Mouse (Mus musculus) WW6 (cell line): ENCODE measurements at regions not wholly inside any gene's neighbourhood (a gene's known extent, or its start where the extent isn't known, plus 50 kb on each side); places are given as distances from the start of the nearest gene placed in this dataset.

Source experiments
- DNase-seq: peaks from one replicate; pipeline ENCODE4 v3.0.0-alpha.2; 2013; ENCODE audit warnings: low read depth, low spot score

GRCm38 (mm10) chrX:57711914-57712313 lies 208.4 kb upstream of the Gpr101 start:
- no peak for DNase-seq

DNA sequence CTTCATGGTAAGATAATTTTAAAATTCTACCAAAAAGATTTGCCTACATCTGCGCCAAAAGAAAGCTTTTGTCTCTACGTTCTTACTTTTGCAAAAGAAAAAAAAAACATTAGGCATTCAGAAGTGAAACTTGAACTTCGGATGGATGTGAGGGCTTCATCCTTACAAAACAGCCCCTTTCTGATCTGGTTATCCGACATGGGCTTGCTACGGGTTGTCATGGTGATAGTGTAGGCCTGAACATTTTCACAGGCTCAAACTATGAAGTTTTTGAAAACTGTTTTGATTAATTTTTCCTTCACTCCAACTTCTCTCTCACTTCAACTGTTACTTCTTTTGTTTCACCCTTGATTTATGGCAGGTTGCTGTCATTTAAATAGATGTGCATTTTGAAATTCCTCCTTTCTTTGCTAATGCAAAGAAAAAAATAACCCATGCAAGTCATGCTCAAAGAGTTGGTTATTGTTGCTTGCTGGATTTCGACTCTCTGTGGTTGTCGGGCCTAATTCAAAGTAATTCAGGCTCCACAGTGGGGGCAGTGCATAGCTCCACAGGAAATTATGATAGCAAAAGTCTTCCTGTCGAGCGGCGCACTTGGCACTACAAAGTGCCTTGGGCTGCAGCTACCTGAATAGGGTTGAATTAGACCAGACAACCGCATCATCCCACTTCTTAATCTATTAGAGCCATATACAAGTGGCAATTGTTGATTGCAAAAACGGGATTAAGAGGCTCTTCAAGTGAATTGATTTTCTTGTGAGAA lies 205.7 kb upstream of the Gpr101 start:
- no peak for DNase-seq

DNA sequence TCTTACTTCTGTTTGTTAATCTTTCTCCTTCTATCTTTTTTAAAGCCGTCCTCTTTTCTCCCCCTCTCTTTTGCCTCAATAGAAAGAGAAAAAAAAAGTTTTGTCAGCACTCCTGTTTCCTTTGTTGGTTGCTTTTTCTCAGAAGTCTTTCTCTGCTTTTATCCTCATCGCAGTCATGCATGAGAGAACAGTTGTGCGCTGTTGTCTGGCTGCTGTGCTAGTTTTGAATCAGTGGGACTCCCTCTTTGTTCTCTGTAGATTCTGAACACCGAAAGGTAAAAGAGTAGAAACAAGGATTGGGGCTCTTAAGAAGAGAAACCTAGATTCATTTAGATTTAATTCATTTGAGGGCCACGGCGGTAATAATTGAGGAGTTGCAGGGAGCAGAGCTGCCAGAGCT lies 204.9 kb upstream of the Gpr101 start:
- no peak for DNase-seq

DNA sequence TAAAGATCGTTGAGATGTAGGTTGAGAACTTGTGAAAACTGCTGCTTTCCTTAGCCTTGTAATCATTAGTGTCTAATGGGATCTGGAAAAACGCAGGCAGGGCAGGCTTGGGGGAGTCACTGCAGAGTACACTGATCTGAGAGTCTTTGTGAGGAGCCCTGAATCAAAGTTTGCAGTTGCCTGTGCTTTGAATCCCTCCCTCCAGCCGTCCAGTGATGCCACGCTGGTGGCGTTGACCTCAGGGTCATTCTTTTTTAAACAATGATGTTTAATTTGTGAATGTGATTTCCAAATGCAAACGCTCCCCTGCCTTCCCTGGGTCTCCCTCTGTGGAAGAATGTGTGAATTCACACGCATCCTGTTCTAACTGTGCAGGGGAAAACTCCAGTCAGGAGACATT lies 204.4 kb upstream of the Gpr101 start:
- DNase-seq, result no peak

DNA sequence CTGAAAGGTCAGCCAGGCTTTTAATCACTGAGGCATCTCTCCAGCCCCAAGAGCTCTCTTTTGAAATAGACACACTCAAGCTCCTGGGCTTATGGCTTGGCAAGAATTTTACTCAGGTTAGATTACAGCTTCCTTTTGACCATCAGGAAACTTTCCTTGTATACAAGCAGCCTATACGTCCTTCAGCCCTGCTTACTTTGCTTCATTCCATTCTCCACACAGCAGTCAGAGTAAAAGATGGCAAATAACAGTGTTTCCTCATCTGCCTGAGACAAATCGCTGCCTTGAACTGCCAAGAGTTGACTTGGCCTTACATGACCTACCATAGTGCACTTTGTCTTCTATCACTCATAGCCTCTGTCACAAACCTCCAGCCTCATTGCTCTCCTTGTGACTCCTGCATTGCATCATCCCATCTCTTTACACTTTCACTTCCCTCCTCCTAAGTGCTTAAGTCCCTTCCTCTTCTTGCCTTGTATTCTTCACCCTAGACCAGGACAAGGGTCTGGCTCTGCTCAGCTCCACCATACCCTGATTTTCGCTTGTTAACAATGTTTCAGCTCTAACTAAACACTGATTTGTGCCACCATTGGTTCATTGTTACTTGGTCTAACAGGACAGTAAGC lies 203.2 kb upstream of the Gpr101 start:
- no peak for DNase-seq

- no peak for DNase-seq
These were observed 188.9 kb upstream of the Gpr101 start for GRCm38 (mm10) chrX:57692506-57692905.

DNA sequence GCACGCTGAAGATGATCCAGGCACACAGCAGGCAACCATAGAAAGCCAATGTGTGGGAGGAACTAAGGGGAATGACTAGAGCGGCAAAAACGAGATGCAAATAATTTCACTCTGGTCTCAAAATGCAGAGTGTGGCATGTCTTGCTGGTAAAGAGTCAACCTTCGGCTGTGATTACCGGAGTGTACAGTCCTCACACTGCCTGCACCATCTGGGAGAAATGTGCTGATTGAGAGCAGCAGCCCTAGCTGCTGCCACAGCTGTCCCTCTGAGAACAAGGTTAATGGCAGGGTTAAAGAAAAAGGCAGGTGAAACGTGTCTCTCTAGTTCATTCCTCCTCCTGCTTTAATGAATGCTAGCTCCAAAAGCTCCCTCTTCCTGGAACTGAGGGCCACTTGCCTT lies 173.2 kb upstream of the Gpr101 start:
- no peak for DNase-seq

- peak; percentile 9 for DNase-seq
These were observed 171.4 kb upstream of the Gpr101 start for GRCm38 (mm10) chrX:57674955-57675354.

GRCm38 (mm10) chrX:57659571-57659970 lies 156.0 kb upstream of the Gpr101 start:
- DNase-seq, result no peak

DNA sequence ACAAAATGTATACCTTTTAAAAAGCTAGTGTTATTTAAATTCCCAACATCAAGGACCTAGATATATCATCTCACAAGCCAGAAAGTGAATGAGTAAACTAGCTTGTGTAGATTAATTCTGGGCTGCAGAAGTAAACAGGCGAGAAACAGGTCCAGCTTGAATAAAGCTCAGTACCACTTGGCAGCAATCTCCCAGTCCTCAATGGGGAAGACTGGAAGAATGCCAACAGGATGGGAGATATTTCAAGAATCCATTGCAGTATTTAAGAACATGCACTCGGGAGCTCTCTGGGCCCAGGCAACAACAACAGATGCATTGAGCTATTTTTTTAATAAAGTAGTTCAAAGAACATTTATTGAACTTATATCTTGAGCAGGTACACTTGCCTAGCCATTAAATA lies 152.5 kb upstream of the Gpr101 start:
- no peak for DNase-seq

- no peak for DNase-seq
These were observed 151.9 kb upstream of the Gpr101 start for GRCm38 (mm10) chrX:57655483-57655882.
